Mouse (Mus musculus) limb, embryonic 13.5 days (tissue): ENCODE data around the gene Nav2. TPM values are rescaled to one million over a fixed set of nuclear protein-coding genes. Genes with fewer than 3 reads are reported as not detected.

Source experiments
- ATAC-seq: fragments of 200-750 bp; cut with Nextera tagmentation; 2 replicates; pipeline ENCODE4 v1.8.0; 2017; ENCODE audit warnings: low read depth, moderate number of reproducible peaks, moderate TSS enrichment; ENCODE audit not compliant: low FRiP score
- H3K27ac ChIP-seq: fragments of 300-500 bp; sonication (generic); 2 replicates; pipeline ENCODE4 v1.5.1; 2015; ENCODE audit warnings: inconsistent platforms, mild to moderate bottlenecking, moderate library complexity
- H3K27me3 ChIP-seq: fragments of 300-500 bp; sonication (generic); 2 replicates; pipeline ENCODE4 v1.6.1; 2015; ENCODE audit warnings: mild to moderate bottlenecking, inconsistent platforms
- H3K36me3 ChIP-seq: fragments of 300-500 bp; sonication (generic); 2 replicates; pipeline ENCODE4 v1.6.1; 2015; ENCODE audit warnings: inconsistent platforms, mild to moderate bottlenecking, moderate library complexity
- H3K4me1 ChIP-seq: fragments of 300-500 bp; sonication (generic); 2 replicates; pipeline ENCODE4 v1.6.1; 2015; ENCODE audit warnings: inconsistent platforms
- H3K4me2 ChIP-seq: fragments of 300-500 bp; sonication (generic); replicated peaks from 2 replicates; pipeline ENCODE4 v1.6.1; 2015; ENCODE audit warnings: inconsistent platforms, mild to moderate bottlenecking, moderate library complexity
- H3K4me3 ChIP-seq: fragments of 300-500 bp; sonication (generic); 2 replicates; pipeline ENCODE4 v1.5.1; 2015; ENCODE audit warnings: moderate library complexity, mild to moderate bottlenecking, inconsistent platforms
- H3K9ac ChIP-seq: fragments of 300-500 bp; sonication (generic); 2 replicates; pipeline ENCODE4 v1.6.1; 2015; ENCODE audit warnings: mild to moderate bottlenecking, inconsistent platforms
- H3K9me3 ChIP-seq: fragments of 300-500 bp; sonication (generic); 2 replicates; pipeline ENCODE4 v1.6.1; 2016; ENCODE audit warnings: inconsistent platforms
- WGBS: fragments of 180-500 bp; shearing (Covaris S2); methylation state at CpG from one replicate; pipeline ENCODE4 v1.1.7; 2015; 5-methylcytosine and 5-hydroxymethylcytosine counted together
- polyA plus RNA-seq: library from polyadenylated mRNA; unstranded; fragments of >200 nt; fragmentation: Nextera tagmentation; extraction: Ambion mirVana; gene quantifications from 2 replicates; pipeline ENCODE4 v1.2.1, GENCODE M21; 2015

The Nav2 gene
- polyA plus RNA-seq, 1 experiment from 2014 or later: 17.4 TPM

GRCm38 (mm10) chr7:48958528-48959315 is 50.2 kb downstream of the Nav2 start:
- peak overlapping the region; percentile 31; the same call in 1 of the 2 replicates for H3K9ac ChIP-seq
- H3K4me3 ChIP-seq: peak overlapping the region; percentile 36
- ATAC-seq: peak; percentile 96
- peaks cover 79% of the 10 kb centered on the region for H3K27me3 ChIP-seq
- H3K4me2 ChIP-seq: peak overlapping the region; percentile 71
- no peak overlapping the region for H3K27ac ChIP-seq
- H3K9me3 ChIP-seq: no peaks in the 10 kb centered on the region
- H3K4me1 ChIP-seq: peaks cover 10% of the 10 kb centered on the region
- H3K36me3 ChIP-seq: no peaks in the 10 kb centered on the region
- WGBS: 3% methylated on average over 32 of the region's 32 CpGs

GRCm38 (mm10) chr7:48959316-48959661 is 50.8 kb downstream of the Nav2 start:
- peak overlapping the region; percentile 36 for H3K4me3 ChIP-seq
- no peaks in the 10 kb centered on the region for H3K9me3 ChIP-seq
- ATAC-seq: peak; percentile 40
- 12% methylated on average over 13 of the region's 13 CpGs for WGBS
- H3K4me1 ChIP-seq: peaks cover 10% of the 10 kb centered on the region
- H3K27me3 ChIP-seq: peaks cover 84% of the 10 kb centered on the region
- peak overlapping the region; percentile 31; the same call in 1 of the 2 replicates for H3K9ac ChIP-seq
- peak overlapping the region; percentile 71 for H3K4me2 ChIP-seq
- no peaks in the 10 kb centered on the region for H3K36me3 ChIP-seq
- no peak overlapping the region for H3K27ac ChIP-seq

- no peak for ATAC-seq
- Histone ChIP-seq H3K4me2 (no peak overlapping the region), H3K9me3 (no peaks in the 10 kb centered on the region), H3K36me3 (no peaks in the 10 kb centered on the region), H3K9ac (no peak overlapping the region), H3K27me3 (peaks cover 86% of the 10 kb centered on the region), H3K4me1 (peaks cover 10% of the 10 kb centered on the region), H3K27ac (no peak overlapping the region), H3K4me3 (no peak overlapping the region)
- 11% methylated on average over 10 of the region's 10 CpGs for WGBS
Observed at GRCm38 (mm10) chr7:48960152-48960551, 51.6 kb downstream of the Nav2 start.

GRCm38 (mm10) chr7:48961501-48961900 is 53.0 kb downstream of the Nav2 start:
- H3K9ac ChIP-seq: no peak overlapping the region
- H3K27ac ChIP-seq: no peak overlapping the region
- WGBS: 49% methylated on average over 8 of the region's 8 CpGs
- H3K27me3 ChIP-seq: peaks cover 85% of the 10 kb centered on the region
- no peak for ATAC-seq
- H3K4me1 ChIP-seq: peaks cover 10% of the 10 kb centered on the region
- no peak overlapping the region for H3K4me2 ChIP-seq
- no peak overlapping the region for H3K4me3 ChIP-seq
- H3K9me3 ChIP-seq: no peaks in the 10 kb centered on the region
- no peaks in the 10 kb centered on the region for H3K36me3 ChIP-seq

GRCm38 (mm10) chr7:48961935-48962334 is 53.4 kb downstream of the Nav2 start:
- Histone ChIP-seq H3K4me3 (no peak overlapping the region), H3K9me3 (no peaks in the 10 kb centered on the region), H3K27me3 (peaks cover 82% of the 10 kb centered on the region), H3K27ac (no peak overlapping the region), H3K9ac (no peak overlapping the region), H3K36me3 (no peaks in the 10 kb centered on the region), H3K4me2 (no peak overlapping the region), H3K4me1 (peaks cover 10% of the 10 kb centered on the region)
- no peak for ATAC-seq
- 80% methylated on average over 4 of the region's 4 CpGs for WGBS

- peaks cover 10% of the 10 kb centered on the region for H3K4me1 ChIP-seq
- H3K36me3 ChIP-seq: no peaks in the 10 kb centered on the region
- peaks cover 77% of the 10 kb centered on the region for H3K27me3 ChIP-seq
- 39% methylated on average over 5 of the region's 5 CpGs for WGBS
- ATAC-seq: no peak
- H3K9me3 ChIP-seq: no peaks in the 10 kb centered on the region
- no peak overlapping the region for H3K4me2 ChIP-seq
- no peak overlapping the region for H3K9ac ChIP-seq
- H3K27ac ChIP-seq: no peak overlapping the region
- H3K4me3 ChIP-seq: no peak overlapping the region
Observed at GRCm38 (mm10) chr7:48963112-48963511, 54.6 kb downstream of the Nav2 start.

- Histone ChIP-seq H3K4me2 (no peak overlapping the region), H3K9me3 (no peaks in the 10 kb centered on the region), H3K27me3 (peaks cover 76% of the 10 kb centered on the region), H3K36me3 (no peaks in the 10 kb centered on the region), H3K27ac (no peak overlapping the region), H3K4me3 (no peak overlapping the region), H3K4me1 (peaks cover 7% of the 10 kb centered on the region), H3K9ac (no peak overlapping the region)
- 19% methylated on average over 4 of the region's 4 CpGs for WGBS
- ATAC-seq: no peak
Observed at GRCm38 (mm10) chr7:48963554-48963953, 55.0 kb downstream of the Nav2 start.

GRCm38 (mm10) chr7:48965796-48966512 is 57.4 kb downstream of the Nav2 start:
- ATAC-seq: peak; percentile 62
- no peak overlapping the region for H3K9ac ChIP-seq
- peaks cover 54% of the 10 kb centered on the region for H3K27me3 ChIP-seq
- no peak overlapping the region for H3K4me2 ChIP-seq
- no peaks in the 10 kb centered on the region for H3K36me3 ChIP-seq
- no peak overlapping the region for H3K27ac ChIP-seq
- no peak overlapping the region for H3K4me3 ChIP-seq
- no peaks in the 10 kb centered on the region for H3K4me1 ChIP-seq
- H3K9me3 ChIP-seq: no peaks in the 10 kb centered on the region
- WGBS: 56% methylated on average over 12 of the region's 12 CpGs

- no peak overlapping the region for H3K9ac ChIP-seq
- 0 out of 2 replicates have a peak, but pooled peaks cover 6% of the 10 kb centered on the region for H3K27me3 ChIP-seq
- H3K4me1 ChIP-seq: no peaks in the 10 kb centered on the region
- no peak overlapping the region for H3K4me3 ChIP-seq
- WGBS: 66% methylated on average over 7 of the region's 7 CpGs
- no peaks in the 10 kb centered on the region for H3K36me3 ChIP-seq
- H3K4me2 ChIP-seq: no peak overlapping the region
- H3K9me3 ChIP-seq: no peaks in the 10 kb centered on the region
- no peak for ATAC-seq
- H3K27ac ChIP-seq: no peak overlapping the region
Observed at GRCm38 (mm10) chr7:48981013-48981412, 72.5 kb downstream of the Nav2 start.

- 64% methylated on average over 3 of the region's 3 CpGs for WGBS
Observed at GRCm38 (mm10) chr7:48981814-48982213, 73.3 kb downstream of the Nav2 start.

GRCm38 (mm10) chr7:48982573-48982972 is 74.1 kb downstream of the Nav2 start:
- ATAC-seq: no peak
- 0 out of 2 replicates have a peak, but pooled peaks cover 3% of the 10 kb centered on the region for H3K27me3 ChIP-seq
- 75% methylated on average over 7 of the region's 7 CpGs for WGBS

More at GRCm38 (mm10) chr7:48981814-48982213, 73.3 kb downstream of the Nav2 start:
- H3K4me3 ChIP-seq: no peak overlapping the region
- no peak overlapping the region for H3K27ac ChIP-seq
- H3K9ac ChIP-seq: no peak overlapping the region
- 0 out of 2 replicates have a peak, but pooled peaks cover 6% of the 10 kb centered on the region for H3K27me3 ChIP-seq
- H3K36me3 ChIP-seq: no peaks in the 10 kb centered on the region
- no peak for ATAC-seq
- H3K4me1 ChIP-seq: no peaks in the 10 kb centered on the region
- H3K9me3 ChIP-seq: no peaks in the 10 kb centered on the region
- no peak overlapping the region for H3K4me2 ChIP-seq

GRCm38 (mm10) chr7:48991911-48992552 is 83.5 kb downstream of the Nav2 start:
- Histone ChIP-seq H3K9me3 (no peaks in the 10 kb centered on the region), H3K4me1 (peaks cover 9% of the 10 kb centered on the region), H3K36me3 (no peaks in the 10 kb centered on the region), H3K4me3 (no peak overlapping the region), H3K4me2 (no peak overlapping the region), H3K27me3 (peaks cover 25% of the 10 kb centered on the region), H3K27ac (no peak overlapping the region), H3K9ac (no peak overlapping the region)
- 56% methylated on average over 8 of the region's 8 CpGs for WGBS
- ATAC-seq: no peak

More at GRCm38 (mm10) chr7:48982573-48982972, 74.1 kb downstream of the Nav2 start:
- Histone ChIP-seq H3K4me1 (no peaks in the 10 kb centered on the region), H3K36me3 (no peaks in the 10 kb centered on the region), H3K4me2 (no peak overlapping the region), H3K4me3 (no peak overlapping the region), H3K27ac (no peak overlapping the region), H3K9ac (no peak overlapping the region), H3K9me3 (no peaks in the 10 kb centered on the region)
